Comparison of ENCODE assay signal across 8 mouse cellular contexts in the genomic region with DNA sequence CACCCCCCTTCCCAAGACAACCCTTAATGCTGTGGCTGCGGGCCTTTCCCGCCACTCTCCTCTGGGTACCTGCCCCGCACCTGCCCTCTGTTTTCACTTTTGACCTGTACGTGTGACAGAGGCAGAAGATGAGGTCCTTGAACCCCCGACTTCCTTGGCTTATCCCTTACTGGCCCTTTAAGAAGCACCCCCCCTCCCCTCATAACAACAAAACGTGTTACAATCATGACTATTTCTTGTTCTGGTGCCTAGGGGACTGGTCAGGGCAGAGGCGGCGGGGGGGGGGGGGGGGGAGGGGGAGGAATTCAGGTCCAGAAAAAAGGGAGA. TPM values are rescaled to one million over a fixed set of nuclear protein-coding genes. Genes with fewer than 3 reads are reported as not detected.
A peak's percentile ranks its signal among the peaks of the same experiment; 100 is the strongest.
DNase-seq lines count a peak whose midpoint lies in the region; ATAC-seq and TF ChIP-seq lines count a peak whose summit lies in the region.
"Had no signal": no experiment of that assay in that cellular context is flagged by ENCODE, and none has a peak within 500 bp of the region (broad histone marks: within the 10 kb centered on the region; RNA-seq: fewer than 3 reads in every experiment).

No protein-coding gene starts in this region.

- WGBS in lung, postnatal 0 days: 2% methylated on average over 6 of the region's 8 CpGs
- under 1% methylated on average over 6 of the region's 8 CpGs for WGBS in embryonic facial prominence, embryonic 14.5 days
- 0% methylated on average over 7 of the region's 8 CpGs for WGBS in limb, embryonic 10.5 days
- 2% methylated on average over 8 of the region's 8 CpGs for WGBS in olfactory bulb, adult 2 months

- no peak for ATAC-seq in lung, postnatal 0 days
- ATAC-seq in embryonic facial prominence, embryonic 14.5 days (ENCODE audit: low read depth): no peak

- no peaks in the 10 kb centered on the region for H3K9me3 ChIP-seq in lung, postnatal 0 days (ENCODE audit: low read length)
- no peaks in the 10 kb centered on the region for H3K9me3 ChIP-seq in embryonic facial prominence, embryonic 14.5 days (ENCODE audit: control insufficient read depth, low read length)
- no peaks in the 10 kb centered on the region for H3K9me3 ChIP-seq in limb, embryonic 10.5 days (replicated peaks)

- peak overlapping the region; percentile 86 for H3K4me3 ChIP-seq in lung, postnatal 0 days (ENCODE audit: low read depth, low read length)
- H3K4me3 ChIP-seq in embryonic facial prominence, embryonic 14.5 days (ENCODE audit: low read depth, low read length): peak overlapping the region; percentile 86
- H3K4me3 ChIP-seq in limb, embryonic 10.5 days: peak overlapping the region; percentile 73
- peak overlapping the region; percentile 71 for H3K4me3 ChIP-seq in olfactory bulb, adult 2 months (ENCODE audit: insufficient read depth, low read depth, low read length)

- TF ChIP-seq EP300 in lung, postnatal 0 days (IDR thresholded peaks at IDR 0.05): no peak

- H3K4me2 ChIP-seq in lung, postnatal 0 days (replicated peaks; ENCODE audit: low read depth, low read length): peak overlapping the region; percentile 81
- H3K4me2 ChIP-seq in embryonic facial prominence, embryonic 14.5 days (ENCODE audit: low read depth, low read length): peak overlapping the region; percentile 74

- H3K27me3 ChIP-seq in lung, postnatal 0 days (replicated peaks; ENCODE audit: insufficient read depth, low read length): 0 out of 2 replicates have a peak, but pooled peaks cover 5% of the 10 kb centered on the region
- peaks cover 18% of the 10 kb centered on the region for H3K27me3 ChIP-seq in embryonic facial prominence, embryonic 14.5 days (replicated peaks; ENCODE audit: control insufficient read depth, insufficient read depth, low read length)
- peaks cover 16% of the 10 kb centered on the region for H3K27me3 ChIP-seq in limb, embryonic 10.5 days (ENCODE audit: low read depth, poor library complexity, severe bottlenecking)

- H3K4me1 ChIP-seq in lung, postnatal 0 days (ENCODE audit: insufficient read depth, low read depth, low read length): peaks cover 22% of the 10 kb centered on the region
- peaks cover 27% of the 10 kb centered on the region for H3K4me1 ChIP-seq in embryonic facial prominence, embryonic 14.5 days (ENCODE audit: control insufficient read depth, insufficient read depth, low read length)
- H3K4me1 ChIP-seq in limb, embryonic 10.5 days: peaks cover 73% of the 10 kb centered on the region
- peaks cover 40% of the 10 kb centered on the region for H3K4me1 ChIP-seq in olfactory bulb, adult 2 months (ENCODE audit: control insufficient read depth, insufficient read depth, low read length)

- no peak for TF ChIP-seq POLR2A in olfactory bulb, adult 2 months (IDR thresholded peaks at IDR 0.05; ENCODE audit: insufficient read depth, low read depth, low read length)

- peak overlapping the region; percentile 94 for H3K27ac ChIP-seq in lung, postnatal 0 days (ENCODE audit: low read length)
- peak overlapping the region; percentile 83 for H3K27ac ChIP-seq in embryonic facial prominence, embryonic 14.5 days (replicated peaks; ENCODE audit: low read depth, low read length)
- H3K27ac ChIP-seq in limb, embryonic 10.5 days: peak overlapping the region; percentile 97
- H3K27ac ChIP-seq in olfactory bulb, adult 2 months (ENCODE audit: insufficient read depth, low read depth, low read length): peak overlapping the region; percentile 19; the same call in 1 of the 2 replicates

- no peaks in the 10 kb centered on the region for H3K36me3 ChIP-seq in lung, postnatal 0 days (ENCODE audit: insufficient read depth, low read length)
- peaks cover 37% of the 10 kb centered on the region for H3K36me3 ChIP-seq in embryonic facial prominence, embryonic 14.5 days (ENCODE audit: control insufficient read depth, insufficient read depth, low read length)
- H3K36me3 ChIP-seq in limb, embryonic 10.5 days: peaks cover 46% of the 10 kb centered on the region

- peak overlapping the region; percentile 63 for H3K9ac ChIP-seq in lung, postnatal 0 days (replicated peaks; ENCODE audit: low read depth)
- H3K9ac ChIP-seq in embryonic facial prominence, embryonic 14.5 days (ENCODE audit: low read depth, low read length): peak overlapping the region; percentile 86

- TF ChIP-seq CTCF in lung, postnatal 0 days (IDR thresholded peaks at IDR 0.05): no peak
- TF ChIP-seq CTCF in olfactory bulb, adult 2 months (IDR thresholded peaks at IDR 0.05; ENCODE audit: insufficient read depth, low read depth, low read length): no peak

- peak; percentile 45 for DNase-seq in lung, postnatal 0 days (ENCODE audit: low spot score)
- DNase-seq in lung, postnatal 36 days: no peak
- DNase-seq in embryonic facial prominence, embryonic 14.5 days (ENCODE audit: low spot score): no peak
- no peak for DNase-seq in limb, embryonic 10.5 days (ENCODE audit: low spot score)
- no peak for DNase-seq in c-Kit-positive CD71-positive TER-119-positive erythroid progenitor cells, embryonic 14.5 days (ENCODE audit: low spot score)
- no peak for DNase-seq in layer of hippocampus, adult 8-10 months (ENCODE audit: low spot score in 2 of 2)
- DNase-seq: right cerebral cortex, postnatal 14 days had no signal

RNA-seq across cellular contexts. Expression of a gene that starts 1.1 kb away (rescaled TPM):
- 3.0 and 3.5 TPM in 2 replicates for polyA plus RNA-seq in lung, postnatal 0 days (2015; fragmentation: Nextera tagmentation; extraction: Ambion mirVana)
- 3.5 and 4.5 TPM in 2 replicates for polyA plus RNA-seq in embryonic facial prominence, embryonic 14.5 days (2014; fragmentation: Nextera tagmentation; extraction: Ambion mirVana)
- polyA plus RNA-seq in limb, embryonic 10.5 days (2016; fragmentation: Nextera tagmentation; extraction: Ambion mirVana): 2.5 TPM in 2 replicates
- polyA plus RNA-seq in olfactory bulb, adult 2 months (2012; ENCODE audit: insufficient read depth, insufficient read length, low replicate concordance, missing spikeins): 69.4 and 106 TPM in 2 replicates
- total RNA-seq in layer of hippocampus, adult 8-10 months (2022): 100 to 1,000 TPM; 110 to 149 (median 126) TPM

RNA-seq across cellular contexts. Expression of a gene that starts 21.3 kb away (rescaled TPM):
- polyA plus RNA-seq in lung, postnatal 0 days (2015; fragmentation: Nextera tagmentation; extraction: Ambion mirVana): 59.1 and 63.8 TPM in 2 replicates
- 24.5 and 29.3 TPM in 2 replicates for polyA plus RNA-seq in embryonic facial prominence, embryonic 14.5 days (2014; fragmentation: Nextera tagmentation; extraction: Ambion mirVana)
- 9.4 and 15.3 TPM in 2 replicates for polyA plus RNA-seq in limb, embryonic 10.5 days (2016; fragmentation: Nextera tagmentation; extraction: Ambion mirVana)
- not detected in 2 replicates for polyA plus RNA-seq in olfactory bulb, adult 2 months (2012; ENCODE audit: insufficient read depth, insufficient read length, low replicate concordance, missing spikeins)
- total RNA-seq in layer of hippocampus, adult 8-10 months (2022): 10 to 100 TPM; 45.2 to 60.0 (median 56.7) TPM

RNA-seq across cellular contexts. Expression of a gene that starts 34.8 kb away (rescaled TPM):
- polyA plus RNA-seq in lung, postnatal 0 days (2015; fragmentation: Nextera tagmentation; extraction: Ambion mirVana): 3.5 and 4.1 TPM in 2 replicates
- 2.4 and 3.4 TPM in 2 replicates for polyA plus RNA-seq in embryonic facial prominence, embryonic 14.5 days (2014; fragmentation: Nextera tagmentation; extraction: Ambion mirVana)
- polyA plus RNA-seq in limb, embryonic 10.5 days (2016; fragmentation: Nextera tagmentation; extraction: Ambion mirVana): 16.1 and 23.8 TPM in 2 replicates
- not detected in 2 replicates for polyA plus RNA-seq in olfactory bulb, adult 2 months (2012; ENCODE audit: insufficient read depth, insufficient read length, low replicate concordance, missing spikeins)
- total RNA-seq in layer of hippocampus, adult 8-10 months (2022): 10 to 100 TPM; 28.9 to 38.6 (median 33.9) TPM

RNA-seq across cellular contexts. Expression of a gene that starts 36.0 kb away (rescaled TPM):
- 10.5 TPM in 2 replicates for polyA plus RNA-seq in lung, postnatal 0 days (2015; fragmentation: Nextera tagmentation; extraction: Ambion mirVana)
- polyA plus RNA-seq in embryonic facial prominence, embryonic 14.5 days (2014; fragmentation: Nextera tagmentation; extraction: Ambion mirVana): 12.7 and 13.2 TPM in 2 replicates
- 21.0 and 21.5 TPM in 2 replicates for polyA plus RNA-seq in limb, embryonic 10.5 days (2016; fragmentation: Nextera tagmentation; extraction: Ambion mirVana)
- polyA plus RNA-seq in olfactory bulb, adult 2 months (2012; ENCODE audit: insufficient read depth, insufficient read length, low replicate concordance, missing spikeins): not detected in 2 replicates
- total RNA-seq in layer of hippocampus, adult 8-10 months (2022): 10 to 100 TPM; 23.9 to 35.3 (median 29.0) TPM

RNA-seq across cellular contexts. Expression of a gene that starts 38.9 kb away (rescaled TPM):
- 350 and 419 TPM in 2 replicates for polyA plus RNA-seq in lung, postnatal 0 days (2015; fragmentation: Nextera tagmentation; extraction: Ambion mirVana)
- 474 and 478 TPM in 2 replicates for polyA plus RNA-seq in embryonic facial prominence, embryonic 14.5 days (2014; fragmentation: Nextera tagmentation; extraction: Ambion mirVana)
- 626 and 675 TPM in 2 replicates for polyA plus RNA-seq in limb, embryonic 10.5 days (2016; fragmentation: Nextera tagmentation; extraction: Ambion mirVana)
- polyA plus RNA-seq in olfactory bulb, adult 2 months (2012; ENCODE audit: insufficient read depth, insufficient read length, low replicate concordance, missing spikeins): not detected in 2 replicates
- total RNA-seq in layer of hippocampus, adult 8-10 months (2022): 100 to 1,000 TPM; 121 to 145 (median 133) TPM

Comparison
In these comparisons a context has a peak if more than half of its experiments do, and no peak if none do; other contexts are left out.
1. H3K27ac ChIP-seq: peak in every context shown above with its lines; median percentile 97 in limb, embryonic 10.5 days; 94 in lung, postnatal 0 days; 83 in embryonic facial prominence, embryonic 14.5 days; 19 in olfactory bulb, adult 2 months.
2. RNA of a gene that starts 1.1 kb away (polyA plus RNA-seq): 69.4 to 106 TPM in olfactory bulb, adult 2 months; 3.5 to 4.5 TPM in embryonic facial prominence, embryonic 14.5 days, 3.0 to 3.5 TPM in lung, postnatal 0 days and 2.5 TPM in limb, embryonic 10.5 days; every median in the first group is over 10 times any median in the second.
3. Peak in every context shown above with its lines, with median percentiles within 50 percentile points of each other: H3K4me3 ChIP-seq.